Mouse (Mus musculus) layer of hippocampus, adult 6 months (tissue): ENCODE measurements around the gene Pknox2. TPM values are rescaled to one million over a fixed set of nuclear protein-coding genes. Genes with fewer than 3 reads are reported as not detected.

Source experiments
- long read RNA-seq, 2 experiments: library from polyadenylated mRNA; unstranded; transcript quantifications; one replicate each; pipeline ENCODE4 v2.0.0; 2019 to 2020
- polyA plus RNA-seq: library from polyadenylated mRNA; unstranded; fragments of <200 nt; fragmentation: Nextera tagmentation; gene quantifications from 2 replicates; pipeline ENCODE4 v1.2.3, GENCODE M21; 2021

Pknox2 gene
- 7.7 and 10.0 TPM in 2 replicates for polyA plus RNA-seq
- long read RNA-seq, experiment 1, partial matches to known transcripts = 4 of 13 reads
- long read RNA-seq, experiment 1, other reads (novel, unspliced or antisense) = 6 of 13 reads
- long read RNA-seq, experiment 2, transcript Pknox2-202 (12 exons, 3,431 nt) = minor isoform, 5 of 115 reads
- long read RNA-seq, experiment 2, transcript Pknox2-201 (13 exons, 3,632 nt) = major isoform, 78 of 115 reads
- long read RNA-seq, experiment 2, partial matches to known transcripts = 9 of 115 reads
- long read RNA-seq, experiment 2, other reads (novel, unspliced or antisense) = 23 of 115 reads

GRCm38 (mm10) chr9:37147359-37147685 is at the start of gene Pknox2:
Gene Pknox2, minus strand, starts transcription at chr9:37147407.

Other genes starting within 250 kb of the Pknox2 start
- gene Tmem218, start 60.8 kb upstream of the Pknox2 start, polyA plus RNA-seq = 11.9 and 14.3 TPM in 2 replicates
- gene Slc37a2, start 108.3 kb upstream of the Pknox2 start, polyA plus RNA-seq = 0.89 and 4.8 TPM in 2 replicates
- gene Ccdc15, start 201.0 kb upstream of the Pknox2 start, polyA plus RNA-seq = 1.0 and 1.3 TPM in 2 replicates
- gene Hepacam, start 219.9 kb upstream of the Pknox2 start, polyA plus RNA-seq = 62.2 and 76.4 TPM in 2 replicates